Mouse (Mus musculus) left cerebral cortex, postnatal 25 days (tissue): ENCODE data around the gene Polr3h. TPM values are rescaled to one million over a fixed set of nuclear protein-coding genes. Genes with fewer than 3 reads are reported as not detected.
A peak's percentile ranks its signal among the peaks of the same experiment; 100 is the strongest.

Experiments
- DNase-seq, 2 experiments: peaks; one replicate each; pipeline ENCODE4 v3.0.0; 2022; ENCODE audit warnings: low spot score in 2 of 2, mixed read lengths in 1 of 2
- intact Hi-C: fragments of 180-260 bp; cut with DNase I; formaldehyde crosslinking; loops from one replicate; pipeline ENCODE4 v1.15.1; 2025
- total RNA-seq, 2 experiments: library from RNA; stranded (reverse); gene quantifications; 2 replicates each; pipeline ENCODE4 v1.2.3; 2021

Gene Polr3h
- total RNA-seq, 2 experiments from 2014 or later = 49.8 to 56.5 TPM

DNA sequence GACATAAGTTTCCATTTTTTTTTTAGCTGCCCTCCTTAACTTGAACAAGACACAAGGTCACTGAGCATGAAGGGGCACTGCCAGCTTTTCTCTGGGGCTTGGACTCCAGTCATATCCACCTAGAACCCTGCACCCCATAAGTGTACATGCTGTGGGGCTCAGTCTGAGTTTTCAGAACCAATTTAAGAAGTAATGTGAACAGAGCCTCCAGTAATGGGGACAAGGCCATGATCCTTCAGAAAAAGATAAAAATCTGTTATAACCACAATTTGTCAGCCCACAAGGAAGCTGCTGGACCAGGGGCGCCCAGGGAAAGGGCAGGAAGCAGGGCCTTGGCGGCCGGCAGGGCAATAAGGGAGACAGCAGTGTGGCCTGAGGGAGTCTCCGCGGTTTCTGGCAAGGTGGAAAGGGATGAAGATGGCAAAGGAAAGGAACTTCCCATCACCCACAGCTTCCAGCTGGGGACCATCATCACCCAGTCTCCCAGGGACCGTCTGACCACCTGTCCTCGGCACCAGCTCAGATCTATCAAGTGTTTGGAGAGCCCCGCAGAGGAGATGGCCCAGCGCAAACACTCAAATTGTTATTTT lies 73.5 kb downstream of the Polr3h start:
- DNase-seq = no peak
- intact Hi-C loops = no loop called here

DNA sequence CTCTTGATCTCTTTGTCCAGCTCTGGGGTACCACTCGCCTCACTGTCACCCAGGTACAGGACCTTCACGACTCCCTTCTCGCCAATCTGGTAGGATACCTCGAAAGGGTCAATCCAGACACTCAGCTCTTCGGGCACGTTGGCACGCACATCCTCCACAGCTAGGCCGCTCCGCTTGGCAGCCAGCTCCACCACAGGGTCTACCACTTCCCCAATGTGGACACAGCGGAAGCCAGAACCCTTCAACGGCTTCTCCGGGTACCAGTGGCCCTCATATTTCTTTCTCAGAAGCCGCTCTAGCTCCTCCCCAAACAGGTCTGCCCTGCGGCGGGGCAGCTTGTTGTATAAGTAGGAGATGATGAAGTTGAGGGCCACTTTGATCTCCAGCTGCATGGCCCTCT lies 74.7 kb downstream of the Polr3h start:
- intact Hi-C loops = no loop called here
- DNase-seq = no peak

DNA sequence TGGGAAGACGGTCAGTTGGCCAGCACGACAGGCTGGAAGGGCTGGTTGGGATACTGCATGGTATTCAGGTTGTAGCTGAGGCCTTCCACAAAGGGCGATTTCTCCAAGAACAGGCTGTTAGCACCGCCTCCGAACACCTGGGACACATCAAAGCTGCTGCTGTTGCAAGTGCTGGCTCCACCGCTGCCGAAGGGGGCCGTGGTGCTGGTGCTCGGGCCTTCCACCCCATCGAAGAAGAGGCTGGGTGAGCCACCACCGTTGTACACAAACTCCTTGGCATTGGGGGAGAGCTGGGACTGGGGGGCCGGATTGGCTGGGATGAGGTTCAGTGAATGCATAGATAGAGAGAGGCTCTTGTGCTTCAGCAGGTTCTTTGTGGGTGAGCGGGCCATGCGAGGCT lies 75.3 kb downstream of the Polr3h start:
- no peak for DNase-seq
- intact Hi-C loops = no loop called here

DNA sequence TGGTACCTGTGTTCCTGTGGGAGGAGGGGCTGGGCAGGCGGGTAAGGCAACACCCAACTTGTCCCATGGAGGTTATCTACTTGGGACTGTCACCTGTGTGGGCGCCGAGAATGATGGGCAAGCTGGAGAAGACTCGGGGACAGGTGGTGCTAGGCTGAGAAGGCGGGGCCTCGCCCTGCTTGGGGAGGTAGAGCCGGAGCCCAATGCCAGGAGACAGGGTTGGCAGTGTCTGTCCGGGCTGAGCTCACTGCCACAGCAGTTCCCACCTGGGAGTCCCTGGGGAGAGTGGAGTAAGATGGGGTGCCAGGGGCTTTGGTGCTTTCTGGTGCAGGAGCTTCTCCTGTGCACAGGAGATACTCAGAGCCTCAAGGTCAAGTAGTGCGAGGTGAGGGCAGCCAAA lies 76.9 kb downstream of the Polr3h start:
- DNase-seq = no peak
- intact Hi-C loops = no loop called here

DNA sequence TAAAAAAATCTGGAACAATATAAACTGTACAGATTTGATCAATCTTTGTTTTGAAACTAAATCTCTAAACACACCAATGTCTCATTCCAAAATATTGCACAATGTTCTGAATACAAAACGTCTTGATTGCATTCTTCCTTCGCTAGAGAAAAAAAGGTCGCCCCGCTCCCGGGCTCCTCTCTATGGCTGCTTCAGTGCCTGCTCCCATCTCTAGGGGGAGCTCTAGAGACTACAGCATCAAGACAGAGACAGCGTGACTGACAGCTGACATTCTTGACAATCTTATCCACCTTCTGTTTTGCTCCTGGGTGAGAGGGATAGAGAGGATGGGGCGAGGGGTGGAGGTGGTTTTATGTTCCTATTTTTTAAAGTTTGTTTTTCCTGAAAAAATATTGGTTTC lies 77.7 kb downstream of the Polr3h start:
- intact Hi-C loops = no loop called here
- no peak for DNase-seq

DNA sequence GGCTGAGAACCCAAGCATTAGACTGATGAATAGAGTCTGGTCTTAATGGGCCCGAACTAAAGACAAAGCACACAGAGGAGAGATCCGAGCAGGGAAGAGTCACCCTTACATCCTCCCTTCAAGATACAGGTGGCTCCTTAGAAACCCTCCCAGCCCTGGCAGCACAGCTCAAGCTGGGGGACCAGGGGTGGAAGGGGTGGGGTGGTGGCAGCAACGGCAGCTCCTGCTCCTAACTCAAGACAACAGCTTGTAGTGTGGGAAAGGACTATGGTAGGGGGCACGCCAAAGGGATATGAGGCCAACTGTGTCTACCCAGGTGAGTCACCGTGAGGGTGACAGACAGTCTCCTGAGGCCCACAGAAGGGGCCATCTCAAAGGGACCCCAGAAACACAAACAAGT lies 78.2 kb downstream of the Polr3h start:
- intact Hi-C loops = no loop called here

DNA sequence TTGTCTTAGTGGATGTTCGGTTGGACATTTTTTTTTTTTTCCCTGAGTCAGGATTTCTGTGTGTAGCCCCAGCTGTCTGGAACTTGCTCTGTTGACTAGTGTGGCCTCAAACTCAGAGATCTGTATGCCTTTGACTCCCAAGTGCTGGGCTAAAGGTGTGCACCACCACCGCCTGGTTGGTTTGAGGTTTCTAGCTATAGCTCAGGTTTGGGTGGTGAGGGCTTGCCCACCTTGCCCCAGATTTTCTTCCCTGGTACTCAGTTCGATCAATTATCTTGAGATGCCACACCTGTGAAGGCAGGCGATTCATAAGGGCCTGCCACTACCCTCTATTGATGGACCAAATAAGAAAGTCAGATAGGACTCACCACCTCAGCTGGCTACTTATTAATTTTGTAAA lies 78.9 kb downstream of the Polr3h start:
- intact Hi-C loops = no loop called here
- no peak for DNase-seq

More for the DNA sequence above, 78.2 kb downstream of the Polr3h start:
- no peak for DNase-seq

DNA sequence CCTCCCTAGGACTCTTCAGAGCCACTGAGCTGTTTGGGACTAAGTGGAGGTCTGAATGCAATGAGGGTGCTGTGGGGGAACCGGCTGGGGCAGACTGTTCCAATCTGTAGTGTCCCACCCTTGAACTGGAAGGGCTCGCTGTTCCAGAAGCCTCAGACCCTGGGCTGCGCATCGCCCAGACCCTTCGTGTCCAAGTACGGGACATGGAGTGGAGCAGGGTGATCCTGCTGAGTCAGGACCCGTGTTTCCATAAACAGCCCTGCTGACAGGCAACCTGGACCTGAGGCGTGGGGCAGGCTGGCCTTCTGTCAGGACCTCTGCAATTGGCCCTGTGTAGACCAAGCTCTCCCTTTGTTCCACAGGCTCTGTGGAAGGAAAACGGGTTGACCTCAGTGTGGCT lies 79.3 kb downstream of the Polr3h start:
- intact Hi-C loops = no loop called here
- DNase-seq = no peak

DNA sequence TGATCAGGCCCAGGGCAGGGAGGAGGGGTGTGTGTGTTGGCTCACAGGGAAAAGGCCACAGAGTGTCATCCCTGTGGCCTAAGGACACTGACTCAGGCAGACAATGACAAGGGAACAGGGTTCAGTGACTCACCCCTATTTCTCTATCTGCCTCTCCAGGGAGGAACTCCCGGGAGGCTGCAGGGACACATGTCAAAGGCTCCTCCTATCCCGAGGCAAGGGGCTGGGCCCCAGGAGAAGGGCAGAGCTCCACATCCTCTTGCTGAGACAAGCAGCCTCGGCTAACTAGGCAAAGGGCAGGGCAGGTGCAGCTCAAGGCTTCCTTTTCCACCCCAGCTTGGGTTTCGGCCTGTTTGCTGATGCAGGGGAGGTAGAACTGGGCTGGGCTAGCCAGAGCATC lies 80.3 kb downstream of the Polr3h start:
- DNase-seq = no peak
- intact Hi-C loops = no loop called here

DNA sequence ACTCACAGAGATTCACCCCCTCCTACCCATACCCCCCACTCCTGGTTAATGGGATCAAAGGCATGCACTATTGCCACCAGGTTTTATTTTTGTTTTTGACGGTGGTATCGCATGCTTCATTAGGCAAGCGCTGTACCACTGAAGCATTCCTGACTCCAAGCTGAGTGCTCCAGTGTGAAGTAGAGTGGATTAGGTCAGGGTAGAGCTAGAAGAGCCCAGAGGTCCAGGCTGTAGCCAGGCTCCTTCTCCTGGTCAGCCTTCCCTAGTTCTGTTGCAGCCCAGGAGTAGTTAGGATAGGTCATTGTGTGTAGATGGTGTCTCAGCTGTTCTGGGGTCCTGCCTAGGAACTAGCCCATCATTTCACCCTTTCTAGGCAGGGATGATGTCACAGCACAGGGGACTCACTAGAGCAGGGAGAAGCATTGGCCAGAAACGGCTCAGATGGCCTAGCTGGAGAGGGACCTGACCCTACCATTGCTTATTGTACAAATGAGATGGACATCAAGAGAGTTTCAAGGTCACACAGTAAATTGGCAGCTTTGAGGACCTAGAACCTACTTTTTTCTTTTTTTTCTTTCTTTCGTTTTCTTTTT lies 80.9 kb downstream of the Polr3h start:
- intact Hi-C loops = no loop called here
- no peak for DNase-seq

DNA sequence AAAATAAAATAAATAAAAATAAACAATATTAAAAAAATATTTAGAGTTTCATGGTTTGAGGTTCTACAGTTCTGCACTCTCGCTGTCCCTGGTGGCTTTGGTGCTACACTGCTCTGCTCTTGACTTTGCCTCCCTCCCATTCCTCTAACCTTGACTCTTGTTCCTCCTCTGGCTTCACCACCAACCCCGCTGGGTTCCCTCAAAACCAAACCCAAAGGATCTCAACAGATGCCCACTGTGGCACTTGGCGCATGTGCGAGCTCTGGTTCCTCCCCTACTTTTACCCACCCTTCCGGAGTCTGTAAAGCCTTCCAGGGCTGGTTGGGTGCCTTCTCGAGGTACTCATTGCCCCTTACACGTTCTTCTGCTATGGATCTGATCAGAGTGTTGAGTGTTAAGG lies 83.8 kb downstream of the Polr3h start:
- DNase-seq = no peak
- intact Hi-C loops = no loop called here

DNA sequence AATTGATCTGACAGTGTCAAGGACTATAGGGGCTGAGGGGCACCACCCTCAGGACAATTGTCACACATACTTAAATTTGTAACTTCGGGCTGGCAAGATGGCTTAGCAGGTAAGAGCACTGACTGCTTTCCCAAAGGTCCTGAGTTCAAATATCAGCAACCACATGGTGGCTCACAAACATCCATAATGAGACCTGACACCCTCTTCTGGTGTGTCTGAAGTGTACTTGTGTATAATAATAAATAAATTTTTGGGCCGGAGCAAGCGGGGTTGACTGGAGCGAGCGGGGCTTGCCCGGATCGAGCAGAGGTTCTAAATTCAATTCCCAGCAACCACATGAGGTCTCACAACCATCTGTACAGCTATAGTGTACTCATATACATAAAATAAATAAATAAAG lies 85.7 kb downstream of the Polr3h start:
- intact Hi-C loops = no loop called here
- no peak for DNase-seq

DNA sequence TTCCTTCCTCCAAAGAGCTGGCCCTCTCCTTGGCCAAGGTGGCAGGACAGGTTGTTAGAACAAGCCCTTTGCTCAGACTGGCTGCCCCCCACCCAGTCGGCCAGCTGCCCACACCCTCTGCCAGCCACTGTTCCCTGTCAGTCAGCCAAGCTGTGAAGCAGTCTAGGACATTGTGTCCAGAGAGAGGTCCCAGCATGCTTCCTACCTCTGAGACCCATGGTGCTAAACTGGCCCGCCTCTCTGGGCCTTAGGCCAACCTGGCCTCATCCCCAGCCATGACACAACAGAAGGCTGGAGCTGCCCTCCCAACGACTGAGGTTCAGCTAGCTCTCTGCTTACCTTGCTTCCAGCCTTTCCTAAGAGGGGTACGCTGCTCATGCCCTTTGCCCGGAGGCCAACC lies 86.4 kb downstream of the Polr3h start:
- intact Hi-C loops = no loop called here
- peak; percentile 62 to 65 for DNase-seq

DNA sequence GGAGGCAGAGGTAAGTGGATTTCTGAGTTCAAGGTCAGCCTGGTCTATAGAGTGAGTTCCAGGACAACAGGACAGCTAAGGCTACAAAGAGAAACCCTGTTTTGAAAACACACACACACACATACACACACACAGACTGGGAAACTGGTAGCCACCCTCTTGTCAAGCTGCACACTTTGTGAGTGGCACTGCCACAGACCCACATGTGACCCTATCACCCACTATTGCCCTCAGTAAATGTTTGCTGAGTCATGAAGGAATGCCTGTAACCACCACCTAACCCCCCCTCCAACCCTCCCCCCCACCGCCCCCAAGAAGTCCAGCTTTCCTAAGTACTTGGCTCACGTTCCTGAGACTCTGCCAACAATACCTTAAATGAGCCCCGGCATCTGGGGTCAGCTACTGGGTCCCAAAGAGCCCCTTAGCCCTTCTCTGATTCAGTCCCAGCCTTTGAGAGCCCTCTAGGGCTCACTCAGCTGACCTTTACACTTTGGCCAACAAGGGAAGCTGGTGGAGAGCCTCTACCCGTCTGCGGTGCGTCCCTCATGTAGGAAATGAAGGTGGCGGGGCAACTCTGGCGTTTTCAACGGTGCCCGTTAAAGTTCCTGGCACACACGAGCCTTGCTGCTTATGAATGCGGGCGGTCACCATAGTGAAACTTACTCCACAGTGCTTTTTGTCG lies 87.3 kb downstream of the Polr3h start:
- no peak for DNase-seq
- intact Hi-C loops = no loop called here

Other genes with a start within 250 kb of the Polr3h start
- gene Chadl, start 229.0 kb downstream of the Polr3h start, total RNA-seq = 10 to 100 TPM; 16.2 to 20.7 TPM
- 100 to 1,000 TPM; 174 to 178 TPM for gene Zc3h7b, start 181.2 kb downstream of the Polr3h start, total RNA-seq
- 100 to 1,000 TPM; 210 to 216 TPM for gene Rangap1, start 180.7 kb downstream of the Polr3h start, total RNA-seq
- gene Tef, start 123.8 kb downstream of the Polr3h start, total RNA-seq = 100 to 1,000 TPM; 220 to 246 TPM
- 10 to 100 TPM; 25.5 to 27.2 TPM for gene Tob2, start 67.4 kb downstream of the Polr3h start, total RNA-seq
- gene Phf5a, start 54.3 kb downstream of the Polr3h start, total RNA-seq = 10 to 100 TPM; 33.7 to 34.7 TPM
- gene Aco2, start 53.9 kb downstream of the Polr3h start, total RNA-seq = 100 to 1,000 TPM; 423 to 442 TPM
- 10 to 100 TPM; 96.0 to 98.3 TPM for gene Csdc2, start 10.5 kb upstream of the Polr3h start, total RNA-seq
- gene Pmm1, start 34.7 kb upstream of the Polr3h start, total RNA-seq = 100 to 1,000 TPM; 203 to 208 TPM
- gene 1700029P11Rik, start 54.3 kb upstream of the Polr3h start, total RNA-seq = not detected
- gene Xrcc6, start 61.6 kb upstream of the Polr3h start, total RNA-seq = 10 to 100 TPM; 19.5 to 23.7 TPM
- gene Desi1, start 107.6 kb upstream of the Polr3h start, total RNA-seq = 100 to 1,000 TPM; 106 to 109 TPM
- 100 to 1,000 TPM; 101 to 113 TPM for gene Snu13, start 121.4 kb upstream of the Polr3h start, total RNA-seq
- not detected for gene 4930407I10Rik, start 132.9 kb upstream of the Polr3h start, total RNA-seq
- 1 to 10 TPM; 2.5 to 2.8 TPM for gene Mei1, start 143.8 kb upstream of the Polr3h start, total RNA-seq
- gene Ccdc134, start 201.7 kb upstream of the Polr3h start, total RNA-seq = 10 to 100 TPM; 13.6 to 13.8 TPM
- gene Srebf2, start 220.9 kb upstream of the Polr3h start, total RNA-seq = 100 to 1,000 TPM; 179 to 183 TPM